Mouse (Mus musculus): ENCODE results near the gene Dbn1. TPM values are rescaled to one million over a fixed set of nuclear protein-coding genes. Genes with fewer than 3 reads are reported as not detected.

The Dbn1 gene
- polyA plus RNA-seq, 1 experiment from 2014 or later, result not detected

DNA sequence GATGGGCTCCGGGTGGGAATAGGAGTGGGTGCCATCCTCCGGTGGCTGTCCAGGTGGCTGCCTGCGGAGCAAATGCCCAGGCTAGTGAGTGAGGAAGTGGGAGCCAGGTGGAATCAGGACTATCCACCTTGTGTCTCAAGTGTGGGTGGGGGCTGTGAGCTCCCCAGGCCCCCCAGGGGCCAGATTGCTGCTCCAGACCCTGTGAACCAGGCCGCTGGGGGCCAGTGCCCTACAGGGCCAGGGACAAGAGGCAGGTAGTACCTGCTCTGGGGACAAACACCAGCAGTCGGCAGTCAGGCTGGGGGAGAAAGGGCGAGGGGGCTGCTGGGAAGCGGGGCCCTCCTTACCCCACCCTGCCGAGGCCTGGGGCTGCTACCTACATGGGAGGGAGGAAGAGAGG lies 11.7 kb downstream of the Dbn1 start:
- Histone ChIP-seq H3K4me3 (ENCODE audit: inconsistent target) (no peak overlapping the region), H3K27ac (no peak overlapping the region), H3K79me2 (ENCODE audit: inconsistent target) (no peaks in the 10 kb centered on the region), H3K36me3 (ENCODE audit: inconsistent target) (no peaks in the 10 kb centered on the region)
- 98% methylated on average over 6 of the region's 8 CpGs for WGBS (ENCODE audit: missing documents)

DNA sequence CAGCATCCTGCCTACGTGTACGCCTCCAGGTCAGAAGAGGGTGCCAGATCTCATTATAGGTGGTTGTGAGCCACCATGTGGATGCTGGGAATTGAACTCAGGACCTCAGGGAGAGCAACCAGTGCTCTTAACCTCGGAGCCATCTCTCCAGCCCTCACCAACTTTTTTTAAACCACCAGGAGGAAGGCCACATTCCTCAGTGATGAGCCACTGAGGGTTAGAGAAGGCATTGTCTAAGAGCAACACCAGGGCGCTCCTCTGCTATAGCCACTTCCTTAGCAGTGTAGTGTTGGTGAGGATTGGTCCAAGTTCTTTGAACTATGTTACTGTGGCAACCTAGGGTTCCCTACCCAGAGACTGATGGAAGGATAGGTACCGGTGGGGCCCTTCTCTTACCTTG lies 12.2 kb downstream of the Dbn1 start:
- H3K4me3 ChIP-seq (ENCODE audit: inconsistent target), result no peak overlapping the region
- H3K27ac ChIP-seq, result no peak overlapping the region
- H3K79me2 ChIP-seq (ENCODE audit: inconsistent target), result no peaks in the 10 kb centered on the region
- WGBS (ENCODE audit: missing documents), result 93% methylated on average over 5 of the region's 5 CpGs
- H3K36me3 ChIP-seq (ENCODE audit: inconsistent target), result no peaks in the 10 kb centered on the region

DNA sequence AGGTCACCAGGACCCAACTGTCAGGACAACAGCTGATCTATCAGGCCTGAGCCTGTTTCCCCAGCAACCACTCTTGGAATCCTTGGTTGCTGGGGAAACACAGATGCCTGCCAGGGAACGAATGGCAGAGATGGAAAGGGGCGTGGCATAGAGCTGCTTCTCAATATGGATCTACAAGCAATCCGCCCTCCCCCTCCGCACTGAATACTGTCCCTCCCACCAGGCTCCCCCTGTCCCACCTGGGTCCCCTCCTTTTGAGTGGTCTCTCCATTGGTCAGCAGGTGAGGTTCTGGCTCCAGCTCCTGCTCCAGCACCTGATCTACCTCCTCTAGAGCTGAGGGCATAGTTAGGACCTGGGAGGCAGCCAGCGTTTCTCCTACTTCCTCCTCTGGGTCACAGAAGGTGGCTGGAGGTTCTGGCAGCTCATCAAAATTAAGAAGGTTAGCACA lies 13.3 kb downstream of the Dbn1 start:
- Histone ChIP-seq H3K4me3 (ENCODE audit: inconsistent target) (no peak overlapping the region), H3K36me3 (ENCODE audit: inconsistent target) (no peaks in the 10 kb centered on the region), H3K79me2 (ENCODE audit: inconsistent target) (no peaks in the 10 kb centered on the region)

GRCm38 (mm10) chr13:55473961-55474360 lies 13.9 kb downstream of the Dbn1 start:
- no peak overlapping the region for H3K27ac ChIP-seq
- no peak overlapping the region for H3K4me3 ChIP-seq (ENCODE audit: inconsistent target)
- 53% methylated on average over 11 of the region's 11 CpGs for WGBS (ENCODE audit: missing documents)
- H3K79me2 ChIP-seq (ENCODE audit: inconsistent target), result no peaks in the 10 kb centered on the region
- no peaks in the 10 kb centered on the region for H3K36me3 ChIP-seq (ENCODE audit: inconsistent target)

More for the DNA sequence above, 13.3 kb downstream of the Dbn1 start:
- 16% methylated on average over 5 of the region's 5 CpGs for WGBS (ENCODE audit: missing documents)
- H3K27ac ChIP-seq, result no peak overlapping the region

- 37% methylated on average over 18 of the region's 18 CpGs for whole genome bisulfite sequencing (ENCODE audit: missing documents)
- no peak overlapping the region for H3K4me3 ChIP-seq (ENCODE audit: inconsistent target)
- no peaks in the 10 kb centered on the region for H3K79me2 ChIP-seq (ENCODE audit: inconsistent target)
- no peak overlapping the region for H3K27ac ChIP-seq
- no peaks in the 10 kb centered on the region for H3K36me3 ChIP-seq (ENCODE audit: inconsistent target)
Observed at GRCm38 (mm10) chr13:55473076-55473831, 14.7 kb downstream of the Dbn1 start.

GRCm38 (mm10) chr13:55472132-55473022 lies 15.5 kb downstream of the Dbn1 start:
- WGBS (ENCODE audit: missing documents), result 1% methylated on average over 100 of the region's 103 CpGs
- Histone ChIP-seq H3K79me2 (ENCODE audit: inconsistent target) (no peaks in the 10 kb centered on the region), H3K36me3 (ENCODE audit: inconsistent target) (no peaks in the 10 kb centered on the region), H3K27ac (no peak overlapping the region), H3K4me3 (ENCODE audit: inconsistent target) (no peak overlapping the region)

DNA sequence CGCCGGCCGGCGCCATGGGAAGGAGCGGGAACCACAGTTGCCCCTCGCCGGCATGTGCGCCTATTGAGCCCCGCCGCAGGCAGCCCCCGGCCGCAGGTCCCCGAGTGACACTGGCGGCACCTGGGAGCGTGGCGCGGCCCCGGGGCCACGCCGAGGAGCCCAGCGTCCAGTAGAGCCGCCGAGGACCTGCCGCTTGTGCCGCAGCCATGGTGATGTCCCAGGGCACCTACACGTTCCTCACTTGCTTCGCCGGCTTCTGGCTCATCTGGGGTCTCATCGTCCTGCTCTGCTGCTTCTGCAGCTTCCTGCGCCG lies 16.1 kb downstream of the Dbn1 start:
- under 1% methylated on average over 31 of the region's 31 CpGs for WGBS (ENCODE audit: missing documents)
- no peaks in the 10 kb centered on the region for H3K79me2 ChIP-seq (ENCODE audit: inconsistent target)
- no peaks in the 10 kb centered on the region for H3K36me3 ChIP-seq (ENCODE audit: inconsistent target)
- no peak overlapping the region for H3K4me3 ChIP-seq (ENCODE audit: inconsistent target)
- H3K27ac ChIP-seq, result no peak overlapping the region

- no peak overlapping the region for H3K27ac ChIP-seq
Observed at GRCm38 (mm10) chr13:55471156-55471818, 16.6 kb downstream of the Dbn1 start.

GRCm38 (mm10) chr13:55470372-55470771 lies 17.5 kb downstream of the Dbn1 start:
- Histone ChIP-seq H3K4me3 (ENCODE audit: inconsistent target) (no peak overlapping the region), H3K79me2 (ENCODE audit: inconsistent target) (no peaks in the 10 kb centered on the region), H3K27ac (no peak overlapping the region), H3K36me3 (ENCODE audit: inconsistent target) (no peaks in the 10 kb centered on the region)
- WGBS (ENCODE audit: missing documents), result 72% methylated on average over 9 of the region's 9 CpGs

More at GRCm38 (mm10) chr13:55471156-55471818, 16.6 kb downstream of the Dbn1 start:
- WGBS (ENCODE audit: missing documents), result 2% methylated on average over 49 of the region's 54 CpGs
- Histone ChIP-seq H3K36me3 (ENCODE audit: inconsistent target) (no peaks in the 10 kb centered on the region), H3K4me3 (ENCODE audit: inconsistent target) (no peak overlapping the region), H3K79me2 (ENCODE audit: inconsistent target) (no peaks in the 10 kb centered on the region)

- WGBS (ENCODE audit: missing documents), result 54% methylated on average over 13 of the region's 13 CpGs
- Histone ChIP-seq H3K36me3 (ENCODE audit: inconsistent target) (no peaks in the 10 kb centered on the region), H3K27ac (no peak overlapping the region), H3K4me3 (ENCODE audit: inconsistent target) (no peak overlapping the region), H3K79me2 (ENCODE audit: inconsistent target) (no peaks in the 10 kb centered on the region)
Observed at GRCm38 (mm10) chr13:55468851-55469560, 18.9 kb downstream of the Dbn1 start.

- no peak overlapping the region for H3K4me3 ChIP-seq (ENCODE audit: inconsistent target)
- H3K79me2 ChIP-seq (ENCODE audit: inconsistent target), result no peaks in the 10 kb centered on the region
- no peak overlapping the region for H3K27ac ChIP-seq
- WGBS (ENCODE audit: missing documents), result 29% methylated on average over 5 of the region's 5 CpGs
- no peaks in the 10 kb centered on the region for H3K36me3 ChIP-seq (ENCODE audit: inconsistent target)
Observed at GRCm38 (mm10) chr13:55465830-55466440, 22.0 kb downstream of the Dbn1 start.

DNA sequence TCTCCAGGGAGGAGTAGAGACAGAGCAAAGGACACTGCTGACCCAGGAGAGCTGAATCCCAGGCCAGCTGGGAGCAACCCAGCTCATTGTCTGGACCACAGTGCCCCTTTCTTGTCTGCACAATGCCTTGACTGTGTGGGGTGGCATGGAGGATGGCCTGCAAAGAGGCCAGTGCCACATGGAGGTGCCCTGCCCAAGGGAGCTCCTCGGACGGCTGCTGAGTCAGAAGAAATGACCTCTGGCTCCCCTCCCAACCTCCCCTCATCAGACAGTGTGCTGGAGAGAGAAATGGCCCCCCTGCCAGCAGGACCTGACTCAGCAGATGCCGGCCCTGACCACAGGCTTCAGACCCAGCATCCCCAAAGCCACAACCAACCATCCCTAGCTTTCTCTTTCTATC lies 22.7 kb downstream of the Dbn1 start:
- WGBS (ENCODE audit: missing documents), result 9% methylated on average over 3 of the region's 3 CpGs
- Histone ChIP-seq H3K36me3 (ENCODE audit: inconsistent target) (0 out of 2 replicates have a peak, but pooled peaks cover 2% of the 10 kb centered on the region), H3K4me3 (ENCODE audit: inconsistent target) (no peak overlapping the region), H3K79me2 (ENCODE audit: inconsistent target) (no peaks in the 10 kb centered on the region), H3K27ac (no peak overlapping the region)

DNA sequence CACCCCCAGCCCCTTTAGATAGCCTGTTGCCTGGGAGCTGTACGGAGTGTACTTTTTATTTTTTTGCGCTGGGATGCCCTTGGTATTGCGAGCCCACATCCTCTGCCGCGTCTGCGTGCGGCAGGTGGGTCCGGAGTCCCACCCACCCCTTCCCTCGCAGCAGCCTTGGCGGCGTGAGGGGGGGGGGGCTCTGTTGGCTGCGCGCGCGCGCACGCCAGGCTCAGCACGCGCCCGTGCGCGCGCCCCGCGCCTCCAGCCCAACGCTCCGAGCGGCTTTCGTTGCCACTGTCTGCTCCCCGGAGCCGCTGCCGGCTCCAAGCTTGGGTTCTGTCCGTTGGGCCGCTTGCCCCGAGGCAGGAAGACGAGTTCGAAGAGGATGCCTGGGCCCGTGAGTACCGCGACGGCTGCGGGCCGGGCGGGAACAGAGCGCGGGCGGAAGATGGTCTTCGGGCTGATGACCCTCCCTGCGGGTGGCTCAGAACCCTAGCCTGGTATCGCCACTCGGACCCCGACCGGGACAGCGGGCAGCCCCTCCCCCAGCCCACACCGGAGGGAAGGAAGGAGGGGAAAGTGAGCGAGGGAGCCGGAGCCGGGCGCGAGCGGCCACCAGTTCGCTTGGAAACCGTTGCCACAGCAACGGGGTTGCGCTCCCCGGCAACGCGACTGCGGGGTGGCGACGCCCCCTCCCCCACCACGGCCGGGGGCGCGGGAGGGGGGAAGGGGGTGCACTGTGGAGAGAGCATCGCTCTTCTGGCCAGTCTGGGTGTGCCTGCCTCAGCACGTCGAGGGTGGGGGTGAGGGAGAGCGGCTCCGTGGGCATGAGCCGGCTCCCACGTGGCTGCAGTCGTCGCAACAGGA lies 23.7 kb downstream of the Dbn1 start, which contains the start of gene Prr7:
Gene Prr7, plus strand, starts transcription at position 241 of the 858 bp plus-strand sequence.
- WGBS (ENCODE audit: missing documents), result 3% methylated on average over 81 of the region's 84 CpGs
- Histone ChIP-seq H3K27ac (no peak within 1 kb of the TSS), H3K79me2 (ENCODE audit: inconsistent target) (no peaks in the 10 kb centered on the region), H3K4me3 (ENCODE audit: inconsistent target) (no peak within 1 kb of the TSS), H3K36me3 (ENCODE audit: inconsistent target) (peaks cover 11% of the 10 kb centered on the region; the same call in 1 of the 2 replicates)

Measured in macrophage (primary cell).